Mouse (Mus musculus) monocyte, adult 59 days (primary cell): ENCODE data around the gene Sel1l. TPM values are rescaled to one million over a fixed set of nuclear protein-coding genes. Genes with fewer than 3 reads are reported as not detected.

Source experiments
- total RNA-seq, 2 experiments: library from RNA; stranded (reverse); gene quantifications; one replicate each; pipeline ENCODE4 v1.2.4; 2023

Gene Sel1l
- total RNA-seq, result 10 to 100 TPM; 80.8 to 89.5 TPM

DNA sequence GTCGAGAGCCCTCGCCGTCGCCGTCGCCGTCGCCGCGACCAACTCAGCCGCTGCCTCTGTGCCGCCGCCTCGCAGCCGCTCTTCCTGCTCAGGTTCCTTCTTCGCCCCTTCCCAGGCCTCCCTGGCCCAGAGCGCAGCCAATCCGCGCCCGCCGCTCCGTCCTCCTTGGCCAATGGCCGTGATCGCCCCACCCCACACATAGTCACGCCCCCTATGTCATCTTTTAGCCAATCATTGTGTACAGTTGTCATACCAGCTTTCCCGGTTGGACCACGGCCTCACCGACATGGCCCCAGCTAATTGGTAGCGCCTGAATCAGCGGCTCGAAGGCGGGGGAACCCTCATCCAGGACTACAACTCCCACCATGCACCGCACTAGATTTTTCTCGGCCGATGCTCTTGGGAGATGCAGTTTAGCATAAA, at the start of gene Sel1l:
Gene Sel1l, minus strand, starts transcription at position 113 of the 423 bp plus-strand sequence.

GRCm38 (mm10) chr12:91787959-91788437, 61.0 kb downstream of the Sel1l start, which contains the start of gene Ston2:
Gene Ston2 (minus strand): TSS chr12:91788387.

Other genes starting within 250 kb of the Sel1l start
- gene Ston2, start 60.8 kb downstream of the Sel1l start, total RNA-seq, result 10 to 100 TPM; 16.5 to 23.5 TPM